Mouse (Mus musculus) ES-E14 (cell line): Measurements from ENCODE around the gene Acvr2a.

Experiments
- ZC3H11A ChIP-seq: IDR thresholded peaks from 2 replicates; pipeline ENCODE4 v1.6.1; 2012; ENCODE audit warnings: low read depth, mild to moderate bottlenecking, inconsistent platforms, low read length, borderline replicate concordance
- ZNF384 ChIP-seq: IDR thresholded peaks from 2 replicates; pipeline ENCODE4 v1.6.1; 2012; ENCODE audit warnings: low read depth, low read length, inconsistent platforms

DNA sequence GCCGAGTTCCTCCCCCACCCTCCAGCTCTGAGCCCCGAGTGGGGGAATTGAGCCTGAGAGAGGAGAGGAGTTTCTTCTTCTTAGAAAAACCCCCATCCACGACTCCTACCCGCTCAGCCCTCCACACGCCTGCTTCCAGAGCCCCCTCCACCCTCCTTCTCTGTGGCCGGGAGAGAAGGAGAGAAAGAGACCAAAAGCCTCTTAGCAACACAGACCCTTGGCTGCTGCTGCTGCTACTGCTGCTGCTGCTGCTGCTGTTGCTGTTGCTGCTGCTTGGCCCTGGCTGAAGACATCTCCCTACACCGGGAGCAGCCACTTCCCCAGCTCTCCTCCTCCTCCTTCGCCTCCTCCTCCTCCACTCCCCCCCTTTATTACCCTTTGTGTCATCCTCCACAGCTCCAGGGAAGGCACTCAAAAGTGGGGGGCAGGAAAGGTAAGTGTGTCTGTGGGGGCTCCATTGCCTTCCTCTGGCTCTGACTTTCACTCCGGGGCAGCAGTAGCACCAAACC lies 135.9 kb downstream of the Acvr2a start:
- TF ChIP-seq ZNF384, result no peak
- TF ChIP-seq ZC3H11A, result no peak
